Mouse (Mus musculus) naive thymus-derived CD4-positive, alpha-beta T cell, adult 2 months (primary cell): ENCODE results near the gene Asb6.

ENCODE experiments used
- DNase-seq: peaks from one replicate; pipeline ENCODE4 v3.0.0-alpha.2; 2011; ENCODE audit warnings: low read depth

The Asb6 gene

DNA sequence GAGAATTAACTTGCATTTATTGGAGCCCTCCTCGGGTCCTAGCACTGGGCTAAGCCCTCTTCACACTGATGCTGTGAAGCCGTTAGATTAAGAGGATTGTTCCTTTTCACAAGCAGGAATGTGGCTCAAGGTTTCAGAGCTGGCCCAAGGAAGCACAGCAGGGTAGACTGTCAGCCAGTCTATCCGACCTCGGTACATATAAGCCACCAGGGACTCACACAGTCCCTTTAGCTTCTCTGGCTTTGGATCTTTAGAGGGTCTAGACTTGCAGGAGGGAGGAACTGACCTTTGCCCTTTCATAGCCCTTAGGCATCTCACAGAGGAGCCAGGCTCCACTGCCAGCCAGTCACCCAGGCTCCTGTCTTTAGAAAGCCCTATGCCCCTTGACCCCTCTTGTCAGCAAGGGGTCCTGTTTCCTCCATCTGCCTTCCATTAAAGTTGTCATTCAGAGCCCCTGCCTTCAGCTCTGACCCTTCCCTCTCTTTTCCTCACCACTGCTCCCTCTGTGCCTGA lies at the start of gene Asb6:
TSS of gene Asb6 (minus strand) at position 51 of the 513 bp plus-strand sequence.
- DNase-seq, result no peak

DNA sequence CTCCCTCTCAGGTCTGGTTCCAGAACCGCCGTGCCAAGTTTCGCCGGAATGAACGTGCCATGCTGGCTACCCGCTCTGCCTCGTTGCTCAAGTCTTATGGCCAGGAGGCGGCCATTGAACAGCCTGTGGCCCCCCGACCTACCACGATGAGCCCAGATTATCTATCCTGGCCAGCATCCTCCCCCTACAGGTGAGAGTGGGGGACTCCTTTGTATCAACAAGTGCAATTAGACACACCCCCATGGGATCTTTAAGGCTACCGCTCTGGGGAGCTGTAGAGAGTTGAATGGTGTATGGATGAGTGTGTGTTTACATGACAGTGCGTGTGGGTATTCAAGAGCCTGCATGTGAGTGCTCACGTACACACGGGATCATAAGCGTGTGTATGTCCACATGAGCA lies 49.3 kb upstream of the Asb6 start:
- DNase-seq, result no peak

DNA sequence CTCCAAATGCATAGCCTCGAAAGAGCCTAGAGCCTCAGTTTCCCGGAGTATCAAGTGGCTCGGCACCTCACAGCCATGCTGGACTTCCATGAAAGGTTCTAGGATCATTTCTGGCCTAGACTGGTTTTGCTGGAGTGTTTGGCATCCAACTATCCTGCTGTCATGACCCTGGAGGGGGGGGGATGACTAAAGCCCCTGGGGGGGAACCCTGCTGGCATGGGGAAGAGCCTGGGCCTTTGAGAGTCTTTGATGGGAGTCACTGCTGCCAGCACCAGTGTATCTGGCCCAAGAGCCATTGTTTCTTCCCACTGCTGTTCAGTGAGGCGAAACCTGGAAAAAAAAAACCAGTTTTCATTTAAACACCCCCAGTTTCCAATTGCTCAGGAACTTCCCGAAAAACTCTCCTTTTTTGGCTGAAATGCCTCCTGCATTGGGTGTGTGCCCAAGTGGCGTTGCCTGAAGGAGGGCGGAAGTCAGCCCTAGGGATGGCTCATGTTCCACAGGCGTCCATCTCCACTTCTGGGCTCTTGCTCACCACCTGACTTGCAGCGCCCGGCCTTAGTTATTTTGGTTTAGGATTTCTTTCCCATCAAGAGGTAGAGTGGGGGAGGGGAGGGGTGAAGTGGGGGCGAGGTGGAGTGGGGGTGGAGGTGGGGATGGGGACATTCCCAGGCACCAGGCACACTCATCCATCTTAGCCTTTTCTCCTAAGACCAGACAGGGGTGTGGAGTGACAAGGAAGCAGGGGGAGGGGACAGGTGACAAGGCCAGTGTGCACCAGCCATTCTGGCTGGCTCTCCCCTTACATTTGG lies 45.7 kb upstream of the Asb6 start:
- no peak for DNase-seq

DNA sequence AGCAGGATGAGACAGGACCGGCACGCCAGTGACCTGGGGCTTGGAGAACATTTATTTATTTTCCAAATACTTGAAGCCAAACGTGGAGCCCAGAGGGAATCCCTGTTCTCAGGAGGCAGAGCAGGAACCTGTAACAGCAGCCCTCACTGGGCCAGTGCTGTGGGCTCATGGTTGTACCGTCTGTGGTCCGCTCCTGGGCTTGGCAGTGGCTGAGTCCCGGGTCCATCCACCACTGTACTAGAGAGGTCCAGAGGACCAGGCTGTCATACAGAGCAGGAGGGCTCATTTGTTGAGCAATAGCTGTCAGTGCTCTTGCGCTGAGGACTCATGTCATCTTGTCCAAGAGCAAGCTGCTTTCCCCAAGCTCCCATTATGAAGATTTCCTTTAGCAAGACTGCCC lies 45.0 kb upstream of the Asb6 start:
- DNase-seq, result no peak

DNA sequence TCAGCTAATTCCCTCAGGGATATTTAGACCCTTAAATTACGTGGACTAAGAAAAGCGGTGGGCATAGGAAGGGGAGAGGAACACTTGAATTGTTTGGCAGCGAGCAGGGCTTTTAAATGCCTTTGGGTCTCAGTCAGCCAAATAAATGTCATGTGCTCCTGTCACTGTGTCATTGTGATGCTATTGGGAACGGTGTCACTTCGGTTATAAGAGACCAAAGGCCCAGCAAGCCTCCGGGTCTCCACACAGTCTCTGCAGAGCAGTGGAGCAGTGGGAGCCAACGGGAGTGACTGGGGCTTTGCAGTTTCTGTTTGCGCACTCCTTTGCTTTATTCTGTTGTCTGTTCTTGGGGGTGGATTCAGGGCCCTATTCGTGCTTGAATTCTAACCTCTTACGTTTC lies 44.3 kb upstream of the Asb6 start:
- no peak for DNase-seq

DNA sequence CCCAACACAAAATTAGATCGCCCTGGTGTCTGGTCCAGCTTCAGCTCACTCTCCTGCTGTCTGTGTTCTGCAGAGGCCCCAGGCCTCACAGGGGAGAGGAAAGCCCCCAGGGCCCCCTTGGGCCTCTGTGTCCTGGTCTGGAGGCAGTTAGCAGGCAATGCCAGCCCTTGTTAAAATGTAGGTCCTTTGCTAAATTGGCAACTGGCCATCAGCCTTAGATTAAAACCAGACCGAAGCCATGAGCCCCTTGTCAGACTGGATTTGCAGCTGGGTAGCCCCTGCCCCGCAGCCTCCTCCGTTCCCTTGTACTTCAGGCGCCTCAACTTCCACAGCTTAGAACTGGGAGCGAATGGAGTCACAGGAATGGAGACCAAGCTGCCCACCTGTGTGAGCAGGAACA lies 42.5 kb upstream of the Asb6 start:
- DNase-seq, result no peak

DNA sequence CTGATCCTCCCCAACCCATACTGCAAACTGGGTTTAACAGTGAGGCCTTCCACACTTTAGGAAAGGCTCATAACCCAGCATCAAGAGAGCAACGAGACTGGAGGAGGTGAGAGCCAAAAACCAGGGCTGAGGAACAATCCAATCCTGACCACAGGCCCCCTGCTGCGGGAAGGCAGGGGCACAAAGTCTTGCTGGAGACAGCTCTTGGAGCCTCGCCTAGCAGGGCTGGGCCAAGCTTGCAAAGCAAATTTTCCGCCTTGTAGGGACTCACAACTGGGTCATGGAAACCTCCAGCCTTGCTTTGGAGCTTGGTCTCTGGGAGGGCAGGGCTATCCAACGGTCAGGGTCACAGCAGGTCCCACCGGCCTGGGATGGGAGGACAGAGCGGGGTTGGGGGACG lies 40.7 kb upstream of the Asb6 start:
- no peak for DNase-seq

DNA sequence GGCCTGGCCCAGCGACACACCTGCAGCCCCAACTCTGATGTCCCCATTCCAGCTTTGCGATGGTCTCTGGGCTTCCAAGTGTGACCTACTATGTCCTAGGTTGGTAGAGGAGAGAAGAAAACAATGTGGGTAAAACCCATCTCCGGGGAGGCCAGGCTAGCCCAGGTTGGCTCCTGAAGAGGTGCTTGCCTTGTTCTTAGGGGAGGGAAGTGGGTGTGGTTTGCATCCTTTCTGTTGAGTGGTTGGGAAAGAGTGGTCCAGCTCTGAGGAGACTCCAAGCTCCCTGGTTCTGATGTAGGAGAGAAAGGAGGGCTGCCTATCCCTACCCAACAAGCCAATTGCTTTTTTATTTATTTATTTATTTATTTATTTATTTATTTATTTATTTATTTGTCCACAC lies 35.3 kb upstream of the Asb6 start:
- no peak for DNase-seq

DNA sequence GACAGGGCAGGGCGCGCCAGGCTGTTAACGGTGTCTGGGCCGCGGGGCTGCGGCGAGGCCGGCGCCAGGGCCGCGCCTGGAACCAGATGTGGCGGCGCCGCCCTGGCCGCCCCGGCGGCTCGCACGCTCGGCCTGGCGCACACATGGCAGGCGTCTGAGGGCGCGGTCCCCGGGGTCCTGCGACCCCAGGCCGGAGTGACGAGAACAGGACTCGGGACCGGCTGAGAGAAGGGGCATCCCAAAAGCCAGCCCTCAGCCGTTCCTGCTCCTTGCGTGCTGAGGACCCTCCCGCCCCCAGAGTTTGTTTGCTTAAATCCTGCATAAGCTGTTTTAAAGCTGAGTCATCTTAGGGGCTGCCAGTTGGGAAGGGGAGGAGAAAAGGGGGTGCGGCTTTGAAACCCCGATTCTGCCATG lies 34.8 kb upstream of the Asb6 start:
- DNase-seq, result no peak

DNA sequence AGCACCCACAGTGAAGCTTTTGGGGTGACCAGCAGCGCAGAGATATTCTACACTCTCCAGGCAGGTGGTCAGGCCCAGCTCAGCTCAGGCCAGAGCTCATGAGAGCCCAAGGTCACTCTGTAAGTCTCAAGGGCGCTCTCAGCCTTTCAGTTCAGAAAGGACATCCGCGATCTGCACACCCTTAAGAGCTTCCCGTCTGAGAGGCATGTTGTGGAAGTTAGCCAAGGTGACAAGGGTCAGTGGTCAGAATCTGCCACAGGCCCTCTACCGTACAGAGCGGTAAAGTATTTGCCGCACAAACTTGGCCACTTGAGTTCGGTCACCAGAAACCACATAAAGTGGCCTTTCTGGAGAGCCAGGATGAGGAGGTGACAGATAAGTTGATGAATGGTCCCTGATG lies 33.4 kb upstream of the Asb6 start:
- no peak for DNase-seq

DNA sequence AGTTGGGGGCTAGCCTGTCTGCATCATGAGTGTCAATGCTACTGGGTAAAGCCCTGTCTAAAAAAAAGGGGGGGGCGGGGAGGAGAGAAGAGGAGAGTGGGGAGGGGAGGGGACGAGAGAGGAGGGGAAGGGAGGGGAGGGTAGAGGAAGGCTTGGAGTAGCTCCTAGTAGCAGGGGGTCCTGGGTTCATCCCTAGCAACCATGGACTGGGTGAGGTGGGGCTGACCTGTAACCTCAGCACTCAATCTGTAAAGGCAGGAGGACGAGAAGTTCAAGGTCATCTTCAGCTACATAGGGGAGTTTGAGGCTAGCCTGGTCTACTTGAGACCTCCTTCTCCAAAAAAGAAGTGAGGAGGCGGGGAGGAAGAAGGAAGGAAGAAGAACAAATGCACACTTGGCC lies 31.9 kb upstream of the Asb6 start:
- DNase-seq, result no peak

DNA sequence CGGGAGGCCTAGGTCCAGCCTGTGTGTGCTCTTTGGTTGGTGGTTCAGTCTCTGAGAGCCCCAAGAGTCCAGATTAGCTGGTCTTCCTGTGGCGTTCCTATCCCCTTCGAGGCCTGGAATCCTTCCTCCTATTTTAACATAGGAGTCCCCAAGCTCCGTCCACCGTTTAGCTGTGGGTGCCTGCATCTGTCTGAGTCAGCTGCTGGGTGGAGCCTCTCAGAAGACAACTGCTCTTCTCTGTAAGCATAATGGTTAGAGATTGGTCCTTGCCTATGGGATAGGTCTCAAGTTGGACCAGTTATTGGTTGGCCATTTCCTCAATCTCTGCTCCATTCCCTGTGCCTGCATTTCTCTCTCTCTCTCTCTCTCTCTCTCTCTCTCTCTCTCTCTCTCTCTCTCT lies 29.6 kb upstream of the Asb6 start:
- DNase-seq, result no peak

DNA sequence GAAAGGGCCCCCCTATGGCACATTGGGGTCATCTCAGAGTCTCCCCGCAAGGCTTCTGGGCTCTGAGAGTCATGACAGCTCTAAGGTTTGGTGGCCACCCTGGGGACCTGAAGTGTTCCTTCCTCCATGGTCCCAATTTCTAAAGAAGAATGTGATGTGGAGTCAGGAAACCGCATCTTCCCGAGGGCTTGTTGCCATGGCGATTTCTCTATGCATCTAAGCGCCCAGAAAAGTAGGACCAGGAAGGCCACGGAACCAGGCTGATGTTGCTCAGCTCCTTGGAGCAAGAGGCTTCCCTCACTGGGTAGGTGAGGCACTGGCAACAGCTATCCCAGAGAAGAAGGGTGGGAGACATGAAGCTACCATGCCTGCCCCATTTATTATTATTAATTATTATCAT lies 26.9 kb upstream of the Asb6 start:
- no peak for DNase-seq

DNA sequence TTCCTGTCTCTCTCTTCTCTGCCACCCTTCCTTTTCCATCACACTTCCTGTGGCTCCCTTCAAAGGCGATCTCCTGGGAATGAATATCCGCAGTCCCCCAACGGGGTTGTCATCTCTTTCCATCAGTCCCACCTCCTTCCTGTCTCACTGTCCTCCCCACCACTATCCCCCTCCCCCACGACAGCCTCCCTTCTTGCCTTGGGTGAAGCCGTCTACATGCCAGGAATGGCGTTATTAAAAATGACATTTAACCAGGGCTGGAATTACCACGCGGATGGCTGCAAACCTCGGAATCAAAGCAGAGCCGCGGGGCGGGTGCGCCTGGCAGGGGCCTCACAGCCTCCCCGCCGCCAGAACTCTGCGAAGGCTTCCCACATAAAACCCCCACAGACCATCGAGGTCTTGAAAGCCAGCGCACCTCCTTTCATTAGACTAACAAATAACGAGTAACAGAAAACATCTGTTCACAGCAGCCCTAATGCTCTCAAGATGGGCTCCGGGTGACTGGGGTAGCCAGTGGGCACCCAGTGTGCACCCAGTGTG lies 22.7 kb upstream of the Asb6 start:
- no peak for DNase-seq

DNA sequence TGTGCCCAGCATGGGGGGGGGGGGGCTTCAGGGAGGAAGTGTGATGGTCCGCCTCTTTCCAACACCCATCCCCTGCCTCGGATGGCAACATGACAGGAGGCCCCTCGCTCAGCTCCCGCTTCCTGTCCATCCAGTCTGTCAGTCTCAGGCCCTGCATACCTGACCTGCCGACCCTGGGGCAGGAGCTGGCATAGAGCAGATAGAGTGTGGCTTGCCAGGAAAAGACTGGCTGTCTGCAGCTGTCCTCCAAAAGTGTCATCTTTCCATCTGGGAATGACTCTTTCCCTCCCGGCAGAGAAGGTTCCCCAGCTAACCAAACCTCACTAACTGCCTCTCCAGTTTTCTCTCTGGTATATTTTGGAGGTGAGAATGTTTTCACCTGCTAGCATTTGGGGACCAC lies 20.4 kb upstream of the Asb6 start:
- DNase-seq, result no peak

DNA sequence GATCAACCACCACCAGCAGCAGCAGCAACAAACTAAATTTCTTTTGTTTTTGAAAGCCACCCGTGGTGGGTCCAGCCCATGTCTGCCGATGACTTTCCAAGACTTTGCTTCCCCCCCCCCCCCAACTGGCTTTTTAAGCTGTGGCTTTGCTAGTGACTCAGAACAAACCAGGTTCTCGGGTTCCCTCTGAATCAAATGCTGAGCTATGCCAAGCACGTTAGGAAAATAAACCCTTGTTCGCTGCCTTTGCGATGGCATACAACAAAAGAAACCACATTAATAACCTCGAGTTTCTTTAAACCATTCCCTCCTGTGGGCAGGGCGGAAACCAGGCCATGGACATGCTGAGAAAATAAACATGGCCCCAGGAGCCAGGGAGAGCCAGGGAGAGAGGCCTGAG lies 18.1 kb upstream of the Asb6 start:
- no peak for DNase-seq

DNA sequence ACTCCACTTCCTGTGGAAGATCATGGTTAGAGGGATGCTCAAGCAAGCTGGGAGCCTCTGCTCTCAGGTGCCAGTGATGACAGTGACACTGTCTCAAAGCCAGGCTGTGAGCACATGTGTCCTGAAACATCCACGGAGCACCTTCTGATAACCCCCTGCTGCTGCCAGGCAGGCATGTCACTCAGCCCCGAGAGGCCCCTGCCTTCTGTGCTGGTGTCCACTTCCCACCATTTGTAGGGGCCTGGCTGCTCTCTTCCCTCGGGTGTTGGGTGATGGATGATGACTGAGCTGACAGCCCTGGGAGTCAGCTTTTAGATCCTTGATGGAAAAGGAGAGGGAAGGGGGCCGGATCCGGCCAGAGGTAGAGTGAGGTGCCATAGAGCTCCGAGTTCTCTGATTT lies 16.6 kb upstream of the Asb6 start:
- DNase-seq, result no peak

DNA sequence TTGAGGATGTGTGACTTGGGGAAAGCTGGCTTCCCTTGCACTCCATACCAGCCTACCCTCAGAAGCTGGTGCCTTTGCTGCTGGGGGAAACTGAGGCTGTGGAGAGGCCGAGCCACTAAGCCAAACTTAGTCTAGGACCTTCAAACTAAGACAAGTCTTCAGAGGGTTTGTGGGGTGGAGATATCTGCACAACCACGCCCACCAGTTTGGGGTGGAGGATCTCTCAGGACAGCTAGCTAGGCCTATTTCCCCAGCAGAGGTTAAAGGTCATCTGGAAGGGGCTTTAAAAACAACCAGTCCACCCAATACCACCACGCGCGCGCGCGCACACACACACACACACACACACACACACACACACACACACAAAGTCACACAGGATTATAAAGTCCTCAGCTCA lies 16.1 kb upstream of the Asb6 start:
- DNase-seq, result no peak

DNA sequence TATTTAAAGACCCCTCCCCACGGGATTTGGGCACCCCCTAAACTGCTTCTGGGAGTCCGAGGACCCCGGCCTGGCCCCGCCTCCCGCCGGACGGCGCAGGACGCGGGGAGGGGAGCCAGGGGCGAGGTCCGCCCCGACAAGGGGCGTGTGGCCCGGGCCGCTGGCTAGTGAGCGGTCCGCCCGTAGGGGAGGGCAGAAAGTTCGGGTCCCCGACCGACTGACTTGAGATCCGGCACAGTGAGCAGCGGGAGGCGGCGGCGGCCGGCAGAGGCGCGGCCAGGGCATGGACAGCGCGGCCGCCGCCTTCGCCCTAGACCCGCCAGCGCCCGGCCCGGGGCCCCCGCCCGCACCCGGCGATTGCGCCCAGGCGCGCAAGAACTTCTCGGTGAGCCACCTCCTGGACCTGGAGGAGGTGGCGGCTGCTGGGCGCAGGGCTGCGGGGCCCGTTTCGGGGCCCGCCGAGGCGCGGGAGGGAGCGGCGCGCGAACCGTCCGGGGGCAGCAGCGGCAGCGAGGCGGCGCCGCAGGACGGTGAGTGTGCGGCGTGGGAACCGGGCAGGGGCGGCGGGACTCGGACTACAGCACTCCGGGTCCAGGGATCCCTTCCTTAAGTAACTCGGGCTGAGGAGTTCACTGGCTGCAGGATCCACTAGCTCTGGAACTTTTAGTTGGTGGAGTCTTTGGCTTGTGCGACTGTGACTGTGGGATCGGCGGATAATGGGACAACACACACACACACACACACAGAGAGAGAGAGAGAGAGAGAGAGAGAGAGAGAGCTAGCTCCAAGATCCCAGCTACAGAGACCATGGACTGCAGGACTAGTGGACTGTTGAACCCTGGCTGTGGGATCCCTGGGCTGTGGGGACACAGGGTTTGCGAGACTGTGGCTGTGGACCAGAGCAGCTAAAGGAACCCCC lies 15.3 kb upstream of the Asb6 start:
- DNase-seq, result no peak

DNA sequence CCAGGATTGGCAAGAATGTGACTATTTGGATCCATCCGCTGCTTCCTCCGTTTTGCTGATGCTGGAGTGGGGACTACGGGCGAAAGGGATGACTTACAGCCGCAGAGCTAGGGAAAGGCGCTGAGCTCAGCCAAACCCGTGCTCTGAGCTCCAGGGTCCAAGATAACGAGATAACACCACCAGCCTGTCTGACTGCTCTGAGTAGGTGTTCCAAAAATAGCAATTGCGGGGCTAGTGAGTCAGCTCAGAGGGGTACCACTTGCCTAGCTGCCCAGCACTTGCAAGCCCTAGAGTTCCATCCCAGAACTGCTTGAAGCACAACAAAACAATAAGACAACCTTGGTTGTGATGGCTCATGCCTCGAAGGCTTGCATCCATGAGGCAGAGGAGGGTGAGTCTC lies 12.5 kb upstream of the Asb6 start:
- no peak for DNase-seq

DNA sequence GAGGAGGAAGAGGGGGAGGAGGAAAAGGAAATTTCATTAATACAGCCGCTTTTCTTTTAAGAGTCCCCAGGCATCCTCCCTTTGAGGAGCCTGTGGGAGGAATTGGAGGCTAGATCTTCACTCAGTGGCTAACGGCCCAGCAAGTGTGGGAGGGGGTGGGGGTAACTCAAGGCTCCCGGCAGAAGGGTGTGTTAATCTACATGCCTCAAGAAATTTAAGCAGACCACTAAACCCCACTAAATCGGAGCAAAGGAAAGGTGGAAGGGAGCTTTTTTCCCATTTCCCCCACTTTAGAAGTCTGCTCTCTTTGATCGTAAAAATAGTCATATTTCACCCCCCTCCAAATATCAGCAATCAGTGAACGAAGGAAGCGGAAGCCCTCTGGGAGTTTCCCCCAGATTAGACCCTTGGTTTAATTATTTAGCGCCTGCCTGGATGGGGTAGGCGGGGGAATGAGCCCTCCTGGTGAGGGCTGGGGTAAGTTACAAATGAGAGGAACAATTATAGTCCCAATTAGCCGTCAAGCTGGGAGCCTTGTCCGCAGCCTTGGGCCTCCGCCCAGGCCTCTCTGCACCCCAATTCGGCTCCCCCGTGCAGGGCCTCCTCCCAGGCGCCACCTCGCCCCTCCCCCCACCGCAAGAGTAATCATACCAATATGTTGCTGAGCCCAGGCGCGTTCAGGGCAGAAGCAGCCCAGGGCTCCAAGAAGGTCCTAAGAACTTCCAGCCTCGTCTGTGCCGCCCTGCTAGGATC lies 6.3 kb upstream of the Asb6 start:
- no peak for DNase-seq

DNA sequence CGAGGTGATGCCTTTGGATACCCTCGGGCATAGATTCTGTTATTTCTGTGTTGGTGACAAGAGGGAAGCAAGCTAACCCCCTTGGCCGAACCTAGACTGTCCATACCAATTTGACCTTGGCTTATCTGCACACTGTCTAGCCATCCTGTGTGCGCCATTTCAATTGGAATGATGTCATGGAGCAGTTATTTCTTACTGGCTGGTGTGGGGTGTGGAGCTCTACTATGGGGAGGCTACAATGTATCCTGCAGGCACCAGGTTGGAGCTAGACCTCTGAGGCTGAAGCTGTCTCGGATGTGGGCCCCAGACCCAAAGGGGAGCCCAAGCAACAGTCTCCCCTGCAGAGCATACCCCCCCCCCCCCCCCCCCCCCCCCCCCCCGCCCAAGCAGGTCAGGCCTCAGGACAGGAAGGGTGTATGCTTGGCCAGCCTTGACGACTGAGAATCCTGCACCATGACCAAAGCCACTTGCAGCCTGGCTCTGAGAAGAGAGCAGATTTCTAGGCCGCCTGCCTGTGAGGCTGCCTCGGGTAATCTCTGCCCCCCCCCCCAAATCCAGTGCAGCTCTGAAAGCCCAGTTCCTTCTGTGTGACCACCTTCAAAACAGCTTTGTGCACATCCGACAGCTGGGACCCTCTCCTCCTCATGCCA lies 4.4 kb upstream of the Asb6 start, which contains the start of gene Prrx2:
TSS of gene Prrx2 (plus strand) at position 600 of the 650 bp plus-strand sequence.
- no peak for DNase-seq
